Mouse (Mus musculus): ENCODE results near the gene C77080.

The C77080 gene

DNA sequence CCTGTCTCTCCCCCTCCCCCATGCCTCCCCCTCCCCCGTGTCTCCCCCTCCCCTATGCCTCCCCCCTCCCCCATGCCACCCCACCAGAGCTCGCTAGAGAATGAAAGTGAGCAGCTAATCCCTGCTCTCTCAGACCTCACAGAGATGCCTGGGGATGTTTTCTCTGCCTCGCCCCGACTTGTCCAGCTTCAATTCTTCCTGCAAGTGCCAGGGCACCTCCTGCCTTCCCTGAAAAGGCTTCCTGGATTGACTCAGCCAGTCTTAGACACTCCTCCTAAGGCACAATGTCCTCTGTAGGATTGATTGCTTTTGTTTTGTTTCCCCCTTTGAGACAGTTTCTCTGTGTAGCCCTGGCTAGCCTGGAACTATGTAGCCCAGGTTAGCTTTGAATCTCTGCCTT lies at the start of gene C77080:
Gene C77080, minus strand, starts transcription at position 209 of the 400 bp plus-strand sequence.
- DNase-seq, result no peak

GRCm38 (mm10) chr4:129307936-129308335 lies 46.7 kb upstream of the C77080 start:
- DNase-seq, result no peak

DNA sequence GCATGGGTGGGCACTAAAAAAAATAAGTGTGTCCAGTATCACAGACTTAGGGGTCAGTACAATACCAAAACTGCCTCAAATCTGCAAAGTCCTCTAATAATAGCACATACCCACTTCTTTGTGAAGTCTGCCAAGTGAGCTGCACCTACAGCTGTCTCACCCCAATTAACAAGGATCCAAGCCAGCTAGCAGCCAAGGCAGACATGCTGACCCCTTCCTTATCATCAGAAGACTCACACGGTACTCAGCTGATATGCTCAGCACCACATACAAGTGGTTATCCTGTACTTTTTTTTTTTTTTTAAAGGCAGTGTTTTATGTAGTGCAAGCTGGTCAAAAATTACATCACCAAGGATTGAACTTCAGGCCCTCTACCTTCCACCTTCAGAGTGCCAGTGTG lies 43.1 kb upstream of the C77080 start:
- DNase-seq, result no peak

- DNase-seq, result peak in 1 of 2 experiments; percentile 37
Observed at GRCm38 (mm10) chr4:129303816-129304215, 42.6 kb upstream of the C77080 start.

GRCm38 (mm10) chr4:129303401-129303800 lies 42.2 kb upstream of the C77080 start:
- no peak for DNase-seq

DNA sequence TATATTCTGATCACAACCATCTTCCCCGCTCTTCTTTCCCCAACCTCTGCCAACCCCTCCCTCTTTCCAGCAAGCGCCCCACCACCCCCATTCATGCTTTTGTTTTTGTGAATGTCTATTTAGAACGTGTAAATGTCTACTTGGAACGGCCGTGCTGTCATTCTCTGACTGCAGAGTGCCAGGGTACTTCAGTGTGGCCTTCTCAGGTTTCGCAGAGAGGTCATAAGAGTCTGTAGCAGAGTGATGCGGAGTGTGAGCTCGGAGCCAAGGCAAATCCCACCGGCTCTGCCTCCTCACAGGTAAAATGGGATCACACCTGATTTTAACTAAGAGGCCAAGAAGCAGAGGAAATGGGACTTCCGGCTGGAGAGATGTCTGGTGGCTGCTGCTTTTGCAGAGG lies 37.9 kb upstream of the C77080 start:
- no peak for DNase-seq

DNA sequence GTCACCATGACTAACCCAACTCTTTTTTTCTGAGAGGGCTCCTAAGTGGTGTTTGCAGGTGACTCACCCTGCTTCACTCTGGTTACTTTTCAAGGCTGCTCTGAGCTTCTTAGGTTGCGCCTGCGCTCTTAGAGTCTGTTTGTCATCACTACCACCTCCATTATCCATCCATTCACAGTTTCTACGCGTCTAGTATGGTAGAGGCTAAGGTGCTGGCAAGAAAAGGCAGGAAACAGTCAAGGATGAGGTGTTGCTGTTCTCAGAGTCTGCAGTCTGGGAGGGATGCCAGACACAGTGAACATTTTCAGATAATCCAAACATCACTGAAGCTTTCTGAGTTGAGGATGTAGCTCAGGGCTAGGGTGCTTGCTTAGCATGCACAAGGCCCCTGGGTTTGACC lies 36.5 kb upstream of the C77080 start:
- DNase-seq, result no peak

DNA sequence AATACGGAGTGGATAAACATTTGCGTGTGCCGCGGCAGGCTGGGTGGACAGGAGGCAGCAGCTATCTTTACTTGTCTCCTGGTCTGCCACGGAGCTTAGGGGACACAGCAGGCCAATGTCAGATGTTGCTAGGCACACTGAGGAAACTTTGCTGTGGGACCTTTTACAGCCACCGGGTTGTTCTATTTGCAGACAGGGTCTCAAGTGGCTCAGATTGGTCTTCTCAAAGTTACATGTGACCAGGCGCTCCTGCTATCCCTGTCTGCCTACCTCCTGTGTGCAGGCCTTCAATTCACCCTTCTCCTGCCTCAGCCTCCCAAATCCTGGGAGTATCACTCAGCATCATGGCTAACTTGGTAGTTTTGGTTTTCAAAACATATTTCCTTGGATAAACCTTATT lies 34.9 kb upstream of the C77080 start:
- DNase-seq, result no peak

GRCm38 (mm10) chr4:129295188-129295587 lies 34.0 kb upstream of the C77080 start:
- DNase-seq, result no peak

GRCm38 (mm10) chr4:129293702-129294101 lies 32.5 kb upstream of the C77080 start:
- no peak for DNase-seq

- DNase-seq, result no peak
Observed at GRCm38 (mm10) chr4:129292831-129293230, 31.6 kb upstream of the C77080 start.

- no peak for DNase-seq
Observed at GRCm38 (mm10) chr4:129289671-129290070, 28.5 kb upstream of the C77080 start.

DNA sequence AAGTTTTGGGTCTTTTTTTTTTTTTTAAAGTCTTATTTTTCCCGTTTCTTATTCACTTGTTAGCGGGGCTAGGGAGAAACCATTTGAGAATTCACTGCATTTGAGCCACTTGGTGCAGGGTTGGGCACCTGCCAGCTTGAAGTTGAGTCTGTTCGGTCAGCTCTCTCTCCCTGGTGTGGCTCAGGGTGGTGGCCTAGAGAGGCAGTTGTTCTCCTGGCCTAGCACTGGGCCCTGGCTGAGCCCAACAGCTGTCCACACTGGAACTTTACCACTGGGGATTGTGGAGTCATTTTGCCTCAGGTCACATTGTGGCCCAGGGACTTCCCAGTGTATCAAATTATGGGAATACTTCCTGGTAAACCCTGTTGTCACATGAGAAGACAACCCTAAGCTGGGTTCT lies 26.9 kb upstream of the C77080 start:
- DNase-seq, result peak in 1 of 2 experiments; percentile 43

DNA sequence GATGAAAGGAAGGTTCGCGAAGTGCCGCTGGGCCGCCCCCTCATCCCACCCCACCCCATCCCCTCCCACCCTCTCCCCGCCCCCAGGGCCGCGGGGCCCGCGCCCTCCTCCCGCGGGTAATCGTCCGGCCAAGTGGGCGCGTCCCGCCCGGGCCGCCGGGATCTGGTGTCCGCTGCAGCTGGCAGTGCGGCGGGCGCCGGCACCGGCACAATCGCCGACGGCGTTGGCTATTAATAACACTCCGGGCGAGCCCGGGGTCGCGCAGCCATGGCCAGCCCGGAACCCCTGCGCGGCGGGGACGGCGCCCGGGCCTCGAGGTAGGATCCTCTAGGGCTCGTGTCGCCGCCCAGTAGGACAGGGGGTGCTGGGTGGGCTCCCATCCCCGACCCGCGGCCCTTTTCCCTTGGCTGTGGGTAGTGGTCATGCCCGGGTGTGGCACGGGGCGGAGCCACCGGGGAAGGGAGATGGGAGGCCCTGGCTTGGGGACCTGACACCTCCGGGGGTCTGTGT lies 26.3 kb upstream of the C77080 start, which contains the start of gene Sync:
Gene Sync, plus strand, starts transcription at position 146 of the 510 bp plus-strand sequence.
- peak in 1 of 2 experiments; percentile 64 for DNase-seq

- no peak for DNase-seq
Observed at GRCm38 (mm10) chr4:129286683-129287471, 25.7 kb upstream of the C77080 start.

GRCm38 (mm10) chr4:129286001-129286682 lies 24.9 kb upstream of the C77080 start:
- DNase-seq, result no peak

DNA sequence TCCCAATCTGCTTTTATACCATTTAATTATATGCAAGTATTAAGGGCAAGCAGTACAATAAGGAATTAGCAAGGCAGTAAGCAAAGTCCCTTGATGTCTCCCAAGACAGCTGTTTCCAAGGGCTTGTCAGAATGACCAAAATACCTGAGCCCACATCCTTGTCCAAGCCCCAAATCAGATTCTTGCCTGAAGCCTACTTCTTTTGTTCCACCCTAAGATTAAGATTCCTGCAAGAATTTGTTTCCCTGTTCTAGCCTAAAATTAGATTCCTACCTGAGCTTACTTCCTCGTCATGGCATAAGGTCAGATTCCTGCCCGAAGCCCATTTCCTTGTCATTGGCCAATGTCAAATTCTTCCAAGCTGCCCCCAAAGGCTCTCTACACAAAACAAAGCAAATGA lies 23.5 kb upstream of the C77080 start:
- DNase-seq, result no peak

- DNase-seq, result no peak
Observed at GRCm38 (mm10) chr4:129283226-129283625, 22.0 kb upstream of the C77080 start.

DNA sequence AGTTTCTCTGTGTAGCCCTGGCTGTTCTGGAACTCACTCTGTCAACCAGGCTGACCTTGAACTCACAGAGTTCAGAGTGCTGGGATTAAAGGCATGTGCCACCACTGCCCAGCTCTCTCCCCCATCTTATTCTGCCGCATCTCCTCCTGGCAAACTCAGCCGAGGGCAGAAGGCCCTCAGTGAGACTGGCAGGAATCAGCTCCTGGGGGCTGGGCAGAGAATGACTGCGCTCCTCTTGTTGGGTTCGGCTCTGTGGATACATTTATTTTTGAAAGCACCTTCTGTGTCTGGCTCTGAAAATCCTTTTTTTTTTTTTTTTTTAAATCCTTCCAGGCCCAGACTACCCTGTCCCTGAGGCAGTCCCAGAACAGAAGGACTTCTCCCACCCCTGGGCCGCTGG lies 21.6 kb upstream of the C77080 start:
- DNase-seq, result no peak

DNA sequence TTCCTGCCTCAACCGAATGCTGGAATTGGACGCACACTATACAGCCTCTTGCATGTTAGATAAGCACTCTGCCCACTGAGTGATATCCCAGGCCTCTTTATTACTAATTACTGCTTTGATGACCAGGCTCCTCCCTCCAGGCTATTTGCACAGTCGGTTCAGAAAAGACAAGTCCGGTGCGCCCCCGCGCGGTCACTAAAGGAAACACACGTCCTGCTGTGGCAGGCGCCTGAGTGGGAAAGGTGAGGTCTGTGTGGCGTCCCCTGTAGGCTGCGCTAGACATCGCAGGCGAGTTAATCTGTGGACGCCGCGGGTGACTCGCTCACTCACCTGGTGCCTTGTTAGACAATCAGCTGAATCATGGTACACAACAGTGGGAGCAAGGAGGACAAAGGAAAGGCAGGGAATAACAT lies 15.3 kb upstream of the C77080 start:
- DNase-seq, result peak; percentile 97 to 99

- peak; percentile 80 to 88 for DNase-seq
Observed at GRCm38 (mm10) chr4:129272756-129273046, 11.5 kb upstream of the C77080 start.

- peak; percentile 85 to 90 for DNase-seq
Observed at GRCm38 (mm10) chr4:129271991-129272755, 11.0 kb upstream of the C77080 start.

DNA sequence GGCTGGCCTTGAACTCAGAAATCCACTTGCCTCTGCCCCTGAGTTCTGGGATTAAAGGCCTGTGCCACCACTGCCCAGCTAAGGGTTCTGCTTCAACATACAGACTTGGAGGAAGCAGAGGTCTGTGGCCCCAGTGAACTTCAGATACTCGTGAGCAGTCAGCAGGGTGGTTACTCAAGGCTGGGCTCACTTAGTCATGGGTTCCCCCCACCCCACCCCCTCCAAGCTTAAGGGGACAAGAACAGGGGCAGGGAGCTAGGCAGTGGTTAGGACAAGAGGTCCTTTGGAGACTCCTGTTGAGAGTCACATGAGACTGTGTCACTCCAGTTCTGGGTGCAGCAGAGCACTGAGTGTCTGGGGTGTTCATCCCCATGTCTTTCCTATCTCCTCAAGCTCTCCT lies 7.5 kb upstream of the C77080 start:
- no peak for DNase-seq
